In the genomic region with DNA sequence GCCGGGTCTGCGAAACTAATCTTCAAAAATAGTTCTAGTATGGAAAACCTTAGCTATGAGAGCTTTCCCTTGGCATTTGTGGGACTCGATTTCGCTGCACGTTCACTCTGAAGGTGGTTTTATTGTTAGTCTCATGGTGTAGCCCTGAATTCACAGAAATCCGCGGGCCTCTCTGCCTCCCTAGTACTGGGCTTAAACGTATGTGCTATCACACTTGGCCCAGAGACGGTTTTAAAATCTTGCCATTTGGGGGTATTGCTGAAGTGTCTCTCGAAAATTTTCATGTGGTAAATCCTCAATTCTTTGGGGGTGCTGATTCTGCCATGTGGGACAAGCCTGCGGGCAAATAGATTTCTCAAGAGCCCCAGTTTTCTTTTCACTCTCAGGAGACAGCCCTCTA, we compare ENCODE assay signal across 8 mouse cellular contexts. TPM values are rescaled to one million over a fixed set of nuclear protein-coding genes. Genes with fewer than 3 reads are reported as not detected.
DNase-seq lines count a peak whose midpoint lies in the region; ATAC-seq and TF ChIP-seq lines count a peak whose summit lies in the region.

No protein-coding gene starts in this region.

- H3K4me1 ChIP-seq in thymus, adult 2 months (replicated peaks; ENCODE audit: control insufficient read depth, insufficient read depth, low read length): peaks cover 6% of the 10 kb centered on the region
- H3K4me1 ChIP-seq in neural tube, embryonic 13.5 days (replicated peaks): peaks cover 30% of the 10 kb centered on the region

- no peak; the same call in 1 of the 2 replicates for ATAC-seq in neural tube, embryonic 13.5 days (ENCODE audit: low read depth)

- TF ChIP-seq CTCF in thymus, adult 2 months (IDR thresholded peaks at IDR 0.05; ENCODE audit: borderline replicate concordance, control insufficient read depth, extremely low read depth, insufficient read depth, low read length, poor library complexity): no peak

- peak overlapping the region; percentile 78 for H3K4me2 ChIP-seq in neural tube, embryonic 13.5 days

- peak; percentile 40 for DNase-seq in embryo, embryonic 10.5 days (ENCODE audit: low spot score)
- DNase-seq in embryo, embryonic 10 days (ENCODE audit: low spot score): no peak
- DNase-seq in thymus, adult 2 months: peak; percentile 6
- no peak for DNase-seq in thymus, adult 18-20 months
- DNase-seq in kidney, postnatal 10 days: peak; percentile 18
- DNase-seq in gastrocnemius, postnatal 14 days: no peak
- no peak for DNase-seq in cerebellum, postnatal 36 days

- H3K4me3 ChIP-seq in thymus, adult 2 months (ENCODE audit: control insufficient read depth, insufficient read depth, low read length): peak overlapping the region; percentile 50
- H3K4me3 ChIP-seq in neural tube, embryonic 13.5 days: peak overlapping the region; percentile 72

- H3K9me3 ChIP-seq in neural tube, embryonic 13.5 days: no peaks in the 10 kb centered on the region

- H3K36me3 ChIP-seq in thymus, adult 2 months (ENCODE audit: control insufficient read depth, insufficient read depth, low read length): no peaks in the 10 kb centered on the region
- H3K36me3 ChIP-seq in neural tube, embryonic 13.5 days: no peaks in the 10 kb centered on the region

- H3K27me3 ChIP-seq in thymus, adult 2 months (ENCODE audit: control insufficient read depth, insufficient read depth, low read length): no peaks in the 10 kb centered on the region
- H3K27me3 ChIP-seq in neural tube, embryonic 13.5 days: no peaks in the 10 kb centered on the region

- WGBS in thymus, adult 2 months: 7% methylated on average over 11 of the region's 11 CpGs
- WGBS in neural tube, embryonic 13.5 days: 6% methylated on average over 11 of the region's 11 CpGs

- H3K9ac ChIP-seq in neural tube, embryonic 13.5 days: peak overlapping the region; percentile 75

- intact Hi-C loops in gastrocnemius, postnatal 14 days (cut with DNase I; ENCODE audit: low total_unique reads): no loop called here

- no peak for TF ChIP-seq POLR2A in thymus, adult 2 months (IDR thresholded peaks at IDR 0.05; ENCODE audit: control insufficient read depth, extremely low read depth, insufficient read depth, low read length, poor library complexity)

- H3K27ac ChIP-seq in thymus, adult 2 months (ENCODE audit: control insufficient read depth, insufficient read depth, low read length): no peak overlapping the region
- peak overlapping the region; percentile 46 for H3K27ac ChIP-seq in neural tube, embryonic 13.5 days (replicated peaks)

RNA-seq across cellular contexts. Expression of a gene that starts 0.4 kb away (rescaled TPM):
- polyA plus RNA-seq in thymus, adult 2 months (2012; rRNA removed): 5.5 and 5.6 TPM in 2 replicates
- polyA plus RNA-seq in neural tube, embryonic 13.5 days (2015; fragmentation: Nextera tagmentation; extraction: Ambion mirVana): 14.5 and 15.0 TPM in 2 replicates
- 10 to 100 TPM; 13.7 to 15.4 TPM for total RNA-seq in gastrocnemius, postnatal 14 days (2021)

RNA-seq across cellular contexts. Expression of a gene that starts 3.1 kb away (rescaled TPM):
- 41.9 and 55.4 TPM in 2 replicates for polyA plus RNA-seq in thymus, adult 2 months (2012; rRNA removed)
- polyA plus RNA-seq in neural tube, embryonic 13.5 days (2015; fragmentation: Nextera tagmentation; extraction: Ambion mirVana): 31.9 and 38.3 TPM in 2 replicates
- total RNA-seq in gastrocnemius, postnatal 14 days (2021): 10 to 100 TPM; 77.4 to 77.8 TPM

RNA-seq across cellular contexts. Expression of a gene that starts 42.5 kb away (rescaled TPM):
- 9.9 and 10.6 TPM in 2 replicates for polyA plus RNA-seq in thymus, adult 2 months (2012; rRNA removed)
- 9.3 and 13.0 TPM in 2 replicates for polyA plus RNA-seq in neural tube, embryonic 13.5 days (2015; fragmentation: Nextera tagmentation; extraction: Ambion mirVana)
- total RNA-seq in gastrocnemius, postnatal 14 days (2021): 1 to 10 TPM; 1.5 to 2.1 TPM

RNA-seq across cellular contexts. Expression of a gene that starts 49.5 kb away (rescaled TPM):
- 1.7 and 1.9 TPM in 2 replicates for polyA plus RNA-seq in thymus, adult 2 months (2012; rRNA removed)
- polyA plus RNA-seq in neural tube, embryonic 13.5 days (2015; fragmentation: Nextera tagmentation; extraction: Ambion mirVana): 0.20 TPM in 1 of 2 replicates, not detected in the other
- under 1 TPM; 0.13 to 0.23 TPM for total RNA-seq in gastrocnemius, postnatal 14 days (2021)

RNA-seq across cellular contexts. Expression of a gene that starts 59.4 kb away (rescaled TPM):
- polyA plus RNA-seq in thymus, adult 2 months (2012; rRNA removed): 7.4 and 8.1 TPM in 2 replicates
- polyA plus RNA-seq in neural tube, embryonic 13.5 days (2015; fragmentation: Nextera tagmentation; extraction: Ambion mirVana): 1.3 and 1.5 TPM in 2 replicates
- 1 to 10 TPM; 4.2 to 4.3 TPM for total RNA-seq in gastrocnemius, postnatal 14 days (2021)

Comparison
In these comparisons a context has a peak if more than half of its experiments do, and no peak if none do; other contexts are left out.
1. DNase-seq: peak in embryo, embryonic 10.5 days (single experiment), thymus, adult 2 months (single experiment) and kidney, postnatal 10 days (single experiment); none in embryo, embryonic 10 days (single experiment), thymus, adult 18-20 months (0 of 2), gastrocnemius, postnatal 14 days (single experiment) and cerebellum, postnatal 36 days (0 of 2).